23 mouse cellular contexts compared by ENCODE assay signal in genomic region chr3:35315162-35315561, GRCm38 (mm10).
"Had no signal": no experiment of that assay in that cellular context is flagged by ENCODE, and none has a peak within 500 bp of the region (broad histone marks: within the 10 kb centered on the region; RNA-seq: fewer than 3 reads in every experiment).

No protein-coding gene starts in this region.

- DNase-seq: gastrocnemius, postnatal 14 days; gastrocnemius, postnatal 36 days; heart, adult 18-20 months; heart, postnatal 10 days; heart, postnatal 36 days; kidney, adult 11 months; kidney, adult 2 months; kidney, adult 9 months; kidney, postnatal 14 days; kidney, postnatal 36 days; layer of hippocampus, adult 9-11 months; layer of hippocampus, postnatal 36 days; left cerebral cortex, postnatal 4 days had no signal

- H3K9ac ChIP-seq: heart, embryonic 12.5 days; hindbrain, embryonic 15.5 days; kidney, embryonic 15.5 days; limb, embryonic 13.5 days; limb, embryonic 15.5 days; liver, embryonic 12.5 days; liver, embryonic 14.5 days had no signal

- H3K4me2 ChIP-seq: heart, embryonic 12.5 days; hindbrain, embryonic 15.5 days; kidney, embryonic 15.5 days; limb, embryonic 13.5 days; limb, embryonic 15.5 days; liver, embryonic 12.5 days had no signal

- H3K4me3 ChIP-seq: heart, embryonic 10.5 days; heart, embryonic 12.5 days; hindbrain, embryonic 15.5 days; kidney, embryonic 15.5 days; limb, embryonic 13.5 days; limb, embryonic 15.5 days; liver, embryonic 12.5 days had no signal

- ATAC-seq: intestine, embryonic 16.5 days; liver, embryonic 12.5 days had no signal

- H3K9me3 ChIP-seq: heart, embryonic 10.5 days; heart, embryonic 12.5 days; hindbrain, embryonic 15.5 days; kidney, embryonic 15.5 days; limb, embryonic 13.5 days; limb, embryonic 15.5 days; liver, embryonic 12.5 days had no signal

- H3K27ac ChIP-seq: heart, embryonic 10.5 days; hindbrain, embryonic 15.5 days; kidney, embryonic 15.5 days; kidney, postnatal 0 days; limb, embryonic 13.5 days; limb, embryonic 15.5 days; liver, embryonic 12.5 days; liver, embryonic 14.5 days had no signal

- H3K4me1 ChIP-seq: heart, embryonic 10.5 days; heart, embryonic 12.5 days; hindbrain, embryonic 15.5 days; liver, embryonic 12.5 days had no signal

- H3K27me3 ChIP-seq: heart, embryonic 12.5 days; hindbrain, embryonic 15.5 days; kidney, embryonic 15.5 days; limb, embryonic 13.5 days; limb, embryonic 15.5 days; liver, embryonic 12.5 days had no signal

- H3K36me3 ChIP-seq: heart, embryonic 10.5 days; heart, embryonic 12.5 days; hindbrain, embryonic 15.5 days; kidney, embryonic 15.5 days; limb, embryonic 13.5 days; limb, embryonic 15.5 days; liver, embryonic 12.5 days had no signal
